In the genomic region with DNA sequence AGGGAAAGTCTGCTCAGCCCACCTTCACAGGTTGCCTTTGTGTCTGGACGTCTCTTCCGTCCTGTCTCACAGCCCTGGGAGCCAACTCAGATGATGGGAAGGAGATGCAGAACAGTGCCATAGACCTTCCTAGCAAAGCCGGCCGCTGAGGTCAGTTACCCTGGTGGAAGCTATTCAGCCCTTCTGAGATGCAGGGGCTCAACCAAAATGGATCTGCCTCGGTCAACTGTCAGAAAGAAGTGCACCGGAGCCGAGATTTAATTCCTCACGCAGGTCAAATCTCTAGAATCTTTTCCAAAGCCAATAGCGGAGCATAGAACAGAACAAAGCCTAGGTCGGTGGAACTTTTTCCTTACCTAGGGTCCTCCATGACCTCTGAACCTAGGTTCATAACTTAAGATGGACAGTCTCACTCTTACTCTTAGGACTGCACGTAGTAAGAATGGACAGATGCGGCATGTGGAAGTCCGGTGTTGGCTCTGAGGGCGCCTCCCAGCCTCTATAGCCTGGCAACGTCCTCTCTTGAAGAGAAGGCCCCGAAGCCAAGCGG, we compare ENCODE assay signal across 11 mouse cellular contexts. TPM values are rescaled to one million over a fixed set of nuclear protein-coding genes. Genes with fewer than 3 reads are reported as not detected.
DNase-seq lines count a peak whose midpoint lies in the region; ATAC-seq lines count a peak whose summit lies in the region.
"Had no signal": no experiment of that assay in that cellular context is flagged by ENCODE, and none has a peak within 500 bp of the region (broad histone marks: within the 10 kb centered on the region; RNA-seq: fewer than 3 reads in every experiment).

No protein-coding gene starts in this region.

- no peaks in the 10 kb centered on the region for H3K36me3 ChIP-seq in kidney, embryonic 15.5 days
- H3K36me3 ChIP-seq in embryonic facial prominence, embryonic 14.5 days (ENCODE audit: control insufficient read depth, insufficient read depth, low read length), result no peaks in the 10 kb centered on the region
- no peaks in the 10 kb centered on the region for H3K36me3 ChIP-seq in limb, embryonic 10.5 days
- no peaks in the 10 kb centered on the region for H3K36me3 ChIP-seq in neural tube, embryonic 14.5 days (ENCODE audit: control insufficient read depth, insufficient read depth, low read length)
- H3K36me3 ChIP-seq: G1E had no signal

- H3K9me3 ChIP-seq in kidney, embryonic 15.5 days (replicated peaks), result no peaks in the 10 kb centered on the region
- no peaks in the 10 kb centered on the region for H3K9me3 ChIP-seq in embryonic facial prominence, embryonic 14.5 days (ENCODE audit: control insufficient read depth, low read length)
- H3K9me3 ChIP-seq in limb, embryonic 10.5 days (replicated peaks), result no peaks in the 10 kb centered on the region
- no peaks in the 10 kb centered on the region for H3K9me3 ChIP-seq in neural tube, embryonic 14.5 days (ENCODE audit: control insufficient read depth, low read length)
- H3K9me3 ChIP-seq: G1E had no signal

- H3K27ac ChIP-seq in kidney, embryonic 15.5 days, result no peak overlapping the region
- H3K27ac ChIP-seq in embryonic facial prominence, embryonic 14.5 days (replicated peaks; ENCODE audit: low read depth, low read length), result no peak overlapping the region
- H3K27ac ChIP-seq in limb, embryonic 10.5 days, result no peak overlapping the region
- no peak overlapping the region for H3K27ac ChIP-seq in neural tube, embryonic 14.5 days (ENCODE audit: low read depth, low read length)

- H3K27me3 ChIP-seq in kidney, embryonic 15.5 days, result peaks cover 99% of the 10 kb centered on the region
- H3K27me3 ChIP-seq in embryonic facial prominence, embryonic 14.5 days (replicated peaks; ENCODE audit: control insufficient read depth, insufficient read depth, low read length), result peaks cover 99% of the 10 kb centered on the region
- peaks cover 100% of the 10 kb centered on the region for H3K27me3 ChIP-seq in limb, embryonic 10.5 days (ENCODE audit: low read depth, poor library complexity, severe bottlenecking)
- peaks cover 82% of the 10 kb centered on the region for H3K27me3 ChIP-seq in neural tube, embryonic 14.5 days (ENCODE audit: control insufficient read depth, insufficient read depth, low read length)

- no peak for ATAC-seq in kidney, embryonic 15.5 days (replicated peaks; ENCODE audit: low FRiP score)
- ATAC-seq in embryonic facial prominence, embryonic 14.5 days (ENCODE audit: low read depth), result no peak
- ATAC-seq in neural tube, embryonic 14.5 days (ENCODE audit: low read depth), result peak; percentile 29; the same call in 1 of the 2 replicates

- H3K4me2 ChIP-seq in kidney, embryonic 15.5 days, result peak overlapping the region; percentile 40
- H3K4me2 ChIP-seq in embryonic facial prominence, embryonic 14.5 days (ENCODE audit: low read depth, low read length), result peak overlapping the region; percentile 18; the same call in 1 of the 2 replicates
- H3K4me2 ChIP-seq in neural tube, embryonic 14.5 days (ENCODE audit: low read depth, low read length), result no peak overlapping the region

- H3K9ac ChIP-seq in kidney, embryonic 15.5 days, result no peak overlapping the region
- no peak overlapping the region for H3K9ac ChIP-seq in embryonic facial prominence, embryonic 14.5 days (ENCODE audit: low read depth, low read length)
- no peak overlapping the region for H3K9ac ChIP-seq in neural tube, embryonic 14.5 days (replicated peaks; ENCODE audit: low read depth, low read length)

- H3K4me1 ChIP-seq in kidney, embryonic 15.5 days, result peaks cover 5% of the 10 kb centered on the region; the same call in 1 of the 2 replicates
- H3K4me1 ChIP-seq in embryonic facial prominence, embryonic 14.5 days (ENCODE audit: control insufficient read depth, insufficient read depth, low read length), result no peaks in the 10 kb centered on the region
- peaks cover 5% of the 10 kb centered on the region; the same call in 1 of the 2 replicates for H3K4me1 ChIP-seq in limb, embryonic 10.5 days
- no peaks in the 10 kb centered on the region for H3K4me1 ChIP-seq in neural tube, embryonic 14.5 days (ENCODE audit: control insufficient read depth, insufficient read depth, low read length)

- DNase-seq in kidney, postnatal 14 days, result no peak
- DNase-seq in embryonic facial prominence, embryonic 14.5 days (ENCODE audit: low spot score), result no peak
- peak; percentile 50 for DNase-seq in limb, embryonic 10.5 days (ENCODE audit: low spot score)
- DNase-seq in ovary, adult 18-20 months (ENCODE audit: low spot score), result no peak
- no peak for DNase-seq in left cerebral cortex, adult 11 months (ENCODE audit: low spot score)
- DNase-seq: adrenal gland, adult 2 months; cerebellum, adult 2 months; lung, postnatal 14 days had no signal

- 0 out of 2 replicates have a peak overlapping the region, but pooled peaks have one; percentile 10 for H3K4me3 ChIP-seq in kidney, embryonic 15.5 days (replicated peaks)
- H3K4me3 ChIP-seq in embryonic facial prominence, embryonic 14.5 days (ENCODE audit: low read depth, low read length), result 0 out of 2 replicates have a peak overlapping the region, but pooled peaks have one; percentile 5
- H3K4me3 ChIP-seq in limb, embryonic 10.5 days, result 0 out of 2 replicates have a peak overlapping the region, but pooled peaks have one; percentile 8
- no peak overlapping the region for H3K4me3 ChIP-seq in neural tube, embryonic 14.5 days (ENCODE audit: low read depth, low read length)

- WGBS in kidney, embryonic 15.5 days, result under 1% methylated on average over 17 of the region's 17 CpGs
- WGBS in embryonic facial prominence, embryonic 14.5 days, result 2% methylated on average over 17 of the region's 17 CpGs
- WGBS in limb, embryonic 10.5 days, result under 1% methylated on average over 17 of the region's 17 CpGs
- under 1% methylated on average over 17 of the region's 17 CpGs for WGBS in neural tube, embryonic 14.5 days

RNA-seq across cellular contexts. Expression of a gene that starts 10.0 kb away (rescaled TPM):
- polyA plus RNA-seq in kidney, embryonic 15.5 days (2015; fragmentation: Nextera tagmentation; extraction: Ambion mirVana), result not detected in 2 replicates
- polyA plus RNA-seq in embryonic facial prominence, embryonic 14.5 days (2014; fragmentation: Nextera tagmentation; extraction: Ambion mirVana), result 1.2 and 1.6 TPM in 2 replicates
- 0.11 and 0.50 TPM in 2 replicates for polyA plus RNA-seq in limb, embryonic 10.5 days (2016; fragmentation: Nextera tagmentation; extraction: Ambion mirVana)
- not detected in 2 replicates for polyA plus RNA-seq in neural tube, embryonic 14.5 days (2014; fragmentation: Nextera tagmentation; extraction: Ambion mirVana)
- polyA plus RNA-seq: adrenal gland, adult 2 months; cerebellum, adult 2 months; G1E had no signal

RNA-seq across cellular contexts. Expression of a gene that starts 46.3 kb away (rescaled TPM):
- polyA plus RNA-seq in kidney, embryonic 15.5 days (2015; fragmentation: Nextera tagmentation; extraction: Ambion mirVana), result 56.6 and 58.3 TPM in 2 replicates
- polyA plus RNA-seq in embryonic facial prominence, embryonic 14.5 days (2014; fragmentation: Nextera tagmentation; extraction: Ambion mirVana), result 72.4 and 77.4 TPM in 2 replicates
- polyA plus RNA-seq in limb, embryonic 10.5 days (2016; fragmentation: Nextera tagmentation; extraction: Ambion mirVana), result 54.3 and 63.2 TPM in 2 replicates
- polyA plus RNA-seq in neural tube, embryonic 14.5 days (2014; fragmentation: Nextera tagmentation; extraction: Ambion mirVana), result 60.7 and 65.2 TPM in 2 replicates
